In the genomic region with DNA sequence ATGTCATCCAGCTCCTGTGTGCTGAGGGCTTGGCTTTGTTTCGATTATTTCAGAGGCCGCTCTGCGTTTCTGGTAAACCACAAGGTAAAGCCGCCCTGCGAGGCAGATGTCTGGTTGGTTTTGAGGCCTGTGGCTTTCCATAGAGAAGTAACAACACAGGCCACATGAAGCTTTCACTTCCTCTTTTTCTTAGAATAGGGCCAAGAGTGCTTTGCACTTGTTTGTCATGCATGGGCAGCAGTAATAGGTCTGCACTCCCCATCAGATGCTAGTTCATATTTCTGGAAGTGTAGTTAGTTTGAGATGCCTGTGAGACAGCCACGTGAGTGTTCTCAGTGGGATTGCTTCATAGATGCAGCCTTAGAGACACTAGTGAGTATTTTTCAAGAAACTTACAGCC, we compare ENCODE assay signal across 8 mouse cellular contexts.
A peak's percentile ranks its signal among the peaks of the same experiment; 100 is the strongest.
DNase-seq lines count a peak whose midpoint lies in the region; ATAC-seq and TF ChIP-seq lines count a peak whose summit lies in the region.

No protein-coding gene starts in this region.

- intact Hi-C loops in heart, postnatal 25 days (cut with DNase I) = loop anchor here (5.0 kb wide), 2 partner anchors 41 to 79 kb away; no protein-coding TSS in a partner anchor

- no peak for TF ChIP-seq CTCF in hindbrain, postnatal 0 days (IDR thresholded peaks at IDR 0.05; ENCODE audit: low read depth)

- no peaks in the 10 kb centered on the region for H3K9me3 ChIP-seq in hindbrain, postnatal 0 days (ENCODE audit: low read length)
- no peaks in the 10 kb centered on the region for H3K9me3 ChIP-seq in midbrain, embryonic 10.5 days (replicated peaks)

- H3K4me2 ChIP-seq in hindbrain, postnatal 0 days (ENCODE audit: low read depth, low read length) = no peak overlapping the region

- peaks cover 20% of the 10 kb centered on the region for H3K4me1 ChIP-seq in hindbrain, postnatal 0 days (ENCODE audit: insufficient read depth, low read length)
- H3K4me1 ChIP-seq in midbrain, embryonic 10.5 days = peaks cover 41% of the 10 kb centered on the region

- H3K27me3 ChIP-seq in hindbrain, postnatal 0 days (ENCODE audit: insufficient read depth, low read length) = no peaks in the 10 kb centered on the region
- H3K27me3 ChIP-seq in midbrain, embryonic 10.5 days (ENCODE audit: low read depth, poor library complexity, severe bottlenecking) = no peaks in the 10 kb centered on the region

- peak overlapping the region; percentile 11; the same call in 1 of the 2 replicates for H3K27ac ChIP-seq in hindbrain, postnatal 0 days
- no peak overlapping the region for H3K27ac ChIP-seq in midbrain, embryonic 10.5 days (replicated peaks)

- no peak overlapping the region for H3K9ac ChIP-seq in hindbrain, postnatal 0 days (replicated peaks; ENCODE audit: low read length)

- ATAC-seq in hindbrain, postnatal 0 days = no peak

- WGBS in hindbrain, postnatal 0 days = 76% methylated on average over 6 of the region's 6 CpGs
- WGBS in midbrain, embryonic 10.5 days = 88% methylated on average over 6 of the region's 6 CpGs

- H3K36me3 ChIP-seq in hindbrain, postnatal 0 days (ENCODE audit: insufficient read depth, low read length) = no peaks in the 10 kb centered on the region
- peaks cover 3% of the 10 kb centered on the region; the same call in 1 of the 2 replicates for H3K36me3 ChIP-seq in midbrain, embryonic 10.5 days

- no peak overlapping the region for H3K4me3 ChIP-seq in hindbrain, postnatal 0 days (ENCODE audit: low read length)
- no peak overlapping the region for H3K4me3 ChIP-seq in midbrain, embryonic 10.5 days

- peak; percentile 59 to 81 for DNase-seq in heart, adult 9 months (ENCODE audit: low spot score in 2 of 2)
- no peak for DNase-seq in heart, postnatal 25 days (ENCODE audit: low spot score)
- peak; percentile 83 for DNase-seq in CD4-positive helper T cell, adult 2 months (ENCODE audit: low read depth, low spot score)
- no peak for DNase-seq in hindbrain, postnatal 0 days (ENCODE audit: low spot score)
- DNase-seq in natural killer cell, adult 2 months (ENCODE audit: low spot score in 2 of 2) = peak; percentile 72 to 88
- DNase-seq in cerebellum, postnatal 10 days = no peak
- no peak for DNase-seq in midbrain, embryonic 10.5 days (ENCODE audit: low spot score)
- no peak for DNase-seq in yolk sac, embryonic 10.5 days (ENCODE audit: low spot score)

Comparison
In these comparisons a context has a peak if more than half of its experiments do, and no peak if none do; other contexts are left out.
1. DNase-seq: peak in heart, adult 9 months (2 of 2), CD4-positive helper T cell, adult 2 months (single experiment) and natural killer cell, adult 2 months (2 of 2); none in heart, postnatal 25 days (single experiment), hindbrain, postnatal 0 days (single experiment), cerebellum, postnatal 10 days (0 of 2), midbrain, embryonic 10.5 days (single experiment) and yolk sac, embryonic 10.5 days (single experiment).